Mouse (Mus musculus) embryonic fibroblast, embryonic 13.5 days (primary cell): ENCODE data around the gene Slc22a23.

ENCODE experiments used
- CTCF ChIP-seq: IDR thresholded peaks from 2 replicates; pipeline ENCODE4 v1.5.1; 2011; ENCODE audit warnings: mild to moderate bottlenecking, control low read depth, low read length, moderate library complexity, borderline replicate concordance; ENCODE audit not compliant: insufficient read depth
- POLR2A ChIP-seq: IDR thresholded peaks from 2 replicates; pipeline ENCODE4 v1.6.1; 2011; ENCODE audit warnings: low read depth, mild to moderate bottlenecking, control low read depth, low read length, moderate library complexity

- TF ChIP-seq CTCF (no peak), POLR2A (no peak)
Measured at GRCm38 (mm10) chr13:34269376-34269991, 75.5 kb downstream of the Slc22a23 start.
